Mouse (Mus musculus): Measurements from ENCODE around the gene Gnat1. TPM values are rescaled to one million over a fixed set of nuclear protein-coding genes. Genes with fewer than 3 reads are reported as not detected.
A peak's percentile ranks its signal among the peaks of the same experiment; 100 is the strongest.

Gene Gnat1
- polyA plus RNA-seq, 1 experiment from 2014 or later = 2.2 TPM

DNA sequence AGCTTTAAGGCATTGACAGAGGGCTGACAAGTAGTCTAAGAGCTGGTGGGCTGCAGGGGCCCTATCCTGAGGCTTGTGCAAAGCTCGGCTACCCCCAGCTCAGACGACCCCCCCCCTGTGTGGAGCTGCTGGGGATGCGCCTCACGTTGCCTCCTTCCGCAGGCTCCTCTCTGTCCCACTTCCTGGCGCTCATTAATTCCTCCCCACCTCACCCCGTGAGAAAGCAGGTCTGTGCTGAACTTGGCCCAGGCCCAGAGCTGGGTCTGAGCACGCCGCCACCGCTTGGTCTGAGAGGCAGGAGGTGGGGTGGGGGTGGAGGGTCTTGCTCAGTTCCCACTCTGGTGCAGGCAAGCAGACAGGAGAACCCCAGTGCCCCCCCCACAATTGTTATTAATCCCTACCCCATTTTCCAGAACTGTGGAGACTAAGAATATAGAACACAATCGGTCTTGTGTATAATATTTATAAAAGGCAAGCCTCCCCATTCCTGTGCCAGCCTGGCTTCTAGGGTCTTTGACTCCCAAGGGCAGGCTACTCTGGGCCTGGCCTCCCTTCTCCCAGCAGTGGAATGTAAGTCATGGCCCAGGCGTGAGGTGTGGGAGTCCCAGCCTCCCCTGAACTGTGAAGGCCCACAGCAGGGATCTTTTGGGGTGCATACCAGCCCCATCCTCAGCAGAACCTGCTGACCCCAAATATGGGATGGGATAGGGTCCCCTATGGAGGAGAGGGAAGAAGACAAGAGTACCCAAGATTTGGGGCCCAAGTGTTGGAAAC lies 28.6 kb downstream of the Gnat1 start:
- peak; percentile 77 for ATAC-seq (replicated peaks)
- H3K4me3 ChIP-seq = no peak overlapping the region
- WGBS = 17% methylated on average over 12 of the region's 12 CpGs
- H3K4me2 ChIP-seq = no peak overlapping the region
- H3K9me3 ChIP-seq = no peaks in the 10 kb centered on the region
- peak overlapping the region; percentile 57 for H3K27ac ChIP-seq
- H3K36me3 ChIP-seq (replicated peaks) = no peaks in the 10 kb centered on the region
- H3K9ac ChIP-seq = no peak overlapping the region
- H3K4me1 ChIP-seq = peaks cover 16% of the 10 kb centered on the region
- no peaks in the 10 kb centered on the region for H3K27me3 ChIP-seq (replicated peaks)

GRCm38 (mm10) chr9:107650225-107650624 lies 29.3 kb downstream of the Gnat1 start:
- Histone ChIP-seq H3K27me3 (replicated peaks) (no peaks in the 10 kb centered on the region), H3K4me1 (peaks cover 19% of the 10 kb centered on the region), H3K4me2 (no peak overlapping the region), H3K4me3 (no peak overlapping the region), H3K9ac (no peak overlapping the region), H3K9me3 (no peaks in the 10 kb centered on the region), H3K36me3 (replicated peaks) (no peaks in the 10 kb centered on the region), H3K27ac (peak overlapping the region; percentile 57)
- WGBS = 64% methylated on average over 7 of the region's 7 CpGs
- no peak for ATAC-seq (replicated peaks)

GRCm38 (mm10) chr9:107648767-107649166 lies 30.7 kb downstream of the Gnat1 start:
- H3K27me3 ChIP-seq (replicated peaks) = no peaks in the 10 kb centered on the region
- no peak for ATAC-seq (replicated peaks)
- peaks cover 31% of the 10 kb centered on the region for H3K4me1 ChIP-seq
- no peaks in the 10 kb centered on the region for H3K36me3 ChIP-seq (replicated peaks)
- H3K9ac ChIP-seq = no peak overlapping the region
- 83% methylated on average over 3 of the region's 3 CpGs for WGBS
- H3K4me2 ChIP-seq = no peak overlapping the region
- H3K4me3 ChIP-seq = no peak overlapping the region
- no peak overlapping the region for H3K27ac ChIP-seq
- H3K9me3 ChIP-seq = no peaks in the 10 kb centered on the region

- no peak overlapping the region for H3K4me3 ChIP-seq
- no peaks in the 10 kb centered on the region for H3K27me3 ChIP-seq (replicated peaks)
- H3K27ac ChIP-seq = no peak overlapping the region
- H3K4me1 ChIP-seq = peaks cover 31% of the 10 kb centered on the region
- no peak for ATAC-seq (replicated peaks)
- no peaks in the 10 kb centered on the region for H3K9me3 ChIP-seq
- H3K4me2 ChIP-seq = no peak overlapping the region
- no peaks in the 10 kb centered on the region for H3K36me3 ChIP-seq (replicated peaks)
- no peak overlapping the region for H3K9ac ChIP-seq
- 82% methylated on average over 6 of the region's 6 CpGs for WGBS
Observed at GRCm38 (mm10) chr9:107646975-107647374, 32.5 kb downstream of the Gnat1 start.

- Histone ChIP-seq H3K36me3 (replicated peaks) (no peaks in the 10 kb centered on the region), H3K4me1 (peaks cover 22% of the 10 kb centered on the region), H3K9ac (0 out of 2 replicates have a peak overlapping the region, but pooled peaks have one; percentile 19), H3K4me3 (no peak overlapping the region), H3K27ac (no peak overlapping the region), H3K4me2 (no peak overlapping the region), H3K9me3 (no peaks in the 10 kb centered on the region), H3K27me3 (replicated peaks) (no peaks in the 10 kb centered on the region)
- ATAC-seq (replicated peaks) = peak; percentile 57
- 10% methylated on average over 5 of the region's 5 CpGs for WGBS
Observed at GRCm38 (mm10) chr9:107645577-107645976, 33.9 kb downstream of the Gnat1 start.

- Histone ChIP-seq H3K4me3 (peak overlapping the region; percentile 37; the same call in 1 of the 2 replicates), H3K27ac (no peak overlapping the region), H3K9ac (peak overlapping the region; percentile 35; the same call in 1 of the 2 replicates), H3K4me2 (peak overlapping the region; percentile 63), H3K9me3 (no peaks in the 10 kb centered on the region), H3K4me1 (peaks cover 18% of the 10 kb centered on the region), H3K27me3 (replicated peaks) (no peaks in the 10 kb centered on the region), H3K36me3 (replicated peaks) (no peaks in the 10 kb centered on the region)
- peak; percentile 9; the same call in 1 of the 2 replicates for ATAC-seq (replicated peaks)
- 51% methylated on average over 7 of the region's 7 CpGs for WGBS
Observed at GRCm38 (mm10) chr9:107645153-107645510, 34.4 kb downstream of the Gnat1 start.

GRCm38 (mm10) chr9:107644495-107645152 lies 34.9 kb downstream of the Gnat1 start:
- no peaks in the 10 kb centered on the region for H3K36me3 ChIP-seq (replicated peaks)
- WGBS = 3% methylated on average over 35 of the region's 35 CpGs
- peak overlapping the region; percentile 63 for H3K4me2 ChIP-seq
- peak overlapping the region; percentile 54; the same call in 1 of the 2 replicates for H3K27ac ChIP-seq
- peaks cover 16% of the 10 kb centered on the region for H3K4me1 ChIP-seq
- H3K27me3 ChIP-seq (replicated peaks) = no peaks in the 10 kb centered on the region
- peak overlapping the region; percentile 35 for H3K9ac ChIP-seq
- H3K4me3 ChIP-seq = peak overlapping the region; percentile 37
- ATAC-seq (replicated peaks) = peak; percentile 81
- no peaks in the 10 kb centered on the region for H3K9me3 ChIP-seq

- no peaks in the 10 kb centered on the region for H3K27me3 ChIP-seq (replicated peaks)
- H3K36me3 ChIP-seq (replicated peaks) = no peaks in the 10 kb centered on the region
- H3K4me1 ChIP-seq = peaks cover 16% of the 10 kb centered on the region
- no peak for ATAC-seq (replicated peaks)
- no peak overlapping the region for H3K9ac ChIP-seq
- 93% methylated on average over 13 of the region's 13 CpGs for WGBS
- H3K4me2 ChIP-seq = peak overlapping the region; percentile 63
- no peaks in the 10 kb centered on the region for H3K9me3 ChIP-seq
- H3K4me3 ChIP-seq = no peak overlapping the region
- no peak overlapping the region for H3K27ac ChIP-seq
Observed at GRCm38 (mm10) chr9:107643544-107644214, 35.8 kb downstream of the Gnat1 start.

DNA sequence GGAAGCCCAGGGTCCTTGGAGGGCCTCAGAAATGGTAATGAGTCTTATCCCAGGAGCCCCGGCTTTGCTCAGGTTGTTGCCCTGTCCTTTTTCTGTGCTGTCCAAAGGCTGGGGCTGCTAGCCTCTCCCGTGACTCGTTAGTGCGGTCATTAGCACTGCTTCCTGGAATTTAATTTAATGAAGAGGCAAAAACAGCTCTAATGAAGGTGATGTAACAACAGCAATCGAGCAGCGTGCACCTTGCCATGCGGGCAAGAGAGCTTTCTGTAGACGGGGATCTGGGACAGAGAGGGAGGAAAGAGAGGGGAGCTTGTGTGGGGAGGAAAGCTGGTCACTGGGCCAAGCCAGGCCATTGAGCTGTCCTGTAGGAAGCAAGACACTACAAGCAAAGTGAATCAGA lies 37.8 kb downstream of the Gnat1 start:
- WGBS = 36% methylated on average over 8 of the region's 8 CpGs
- Histone ChIP-seq H3K4me3 (no peak overlapping the region), H3K27ac (no peak overlapping the region), H3K27me3 (replicated peaks) (no peaks in the 10 kb centered on the region), H3K4me1 (peaks cover 28% of the 10 kb centered on the region), H3K9ac (no peak overlapping the region), H3K9me3 (no peaks in the 10 kb centered on the region), H3K4me2 (no peak overlapping the region), H3K36me3 (replicated peaks) (no peaks in the 10 kb centered on the region)
- no peak for ATAC-seq (replicated peaks)

GRCm38 (mm10) chr9:107640257-107640772 lies 39.2 kb downstream of the Gnat1 start:
- Histone ChIP-seq H3K4me2 (no peak overlapping the region), H3K27me3 (replicated peaks) (no peaks in the 10 kb centered on the region), H3K4me3 (no peak overlapping the region), H3K9me3 (no peaks in the 10 kb centered on the region), H3K36me3 (replicated peaks) (no peaks in the 10 kb centered on the region), H3K4me1 (peaks cover 37% of the 10 kb centered on the region), H3K9ac (no peak overlapping the region), H3K27ac (no peak overlapping the region)
- 42% methylated on average over 8 of the region's 8 CpGs for WGBS
- ATAC-seq (replicated peaks) = no peak

DNA sequence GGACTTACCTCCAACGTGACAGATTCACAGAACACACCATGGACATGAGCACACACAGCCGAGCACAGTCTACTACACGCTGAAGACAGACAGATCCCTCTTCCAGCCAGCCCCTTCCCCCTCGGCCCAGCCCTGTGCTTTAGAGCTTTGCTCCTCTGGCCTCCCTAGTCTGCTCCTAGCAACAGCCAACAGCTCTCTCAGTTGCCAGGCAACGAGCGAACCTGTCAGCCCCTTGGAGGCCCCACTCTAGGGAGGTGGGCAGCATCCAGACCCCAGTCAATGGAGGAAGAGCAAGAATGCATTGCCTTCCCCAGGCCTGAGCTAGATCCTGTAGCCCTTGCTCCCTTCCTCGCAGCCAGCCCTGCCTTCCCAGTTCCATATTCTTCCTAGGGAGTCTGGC lies 42.4 kb downstream of the Gnat1 start:
- 2% methylated on average over 7 of the region's 7 CpGs for WGBS
- ATAC-seq (replicated peaks) = peak; percentile 44

More for the DNA sequence above, 42.4 kb downstream of the Gnat1 start:
- no peaks in the 10 kb centered on the region for H3K9me3 ChIP-seq
- no peaks in the 10 kb centered on the region for H3K36me3 ChIP-seq (replicated peaks)
- H3K4me3 ChIP-seq = no peak overlapping the region
- H3K4me1 ChIP-seq = peaks cover 50% of the 10 kb centered on the region
- H3K9ac ChIP-seq = no peak overlapping the region; the same call in 1 of the 2 replicates
- H3K27ac ChIP-seq = peak overlapping the region; percentile 80
- H3K27me3 ChIP-seq (replicated peaks) = no peaks in the 10 kb centered on the region
- H3K4me2 ChIP-seq = peak overlapping the region; percentile 33; the same call in 1 of the 2 replicates
